Comparison of ENCODE assay signal across 28 mouse cellular contexts in genomic region chr11:21871728-21872127, GRCm38 (mm10).
"Had no signal": no experiment of that assay in that cellular context is flagged by ENCODE, and none has a peak within 500 bp of the region (broad histone marks: within the 10 kb centered on the region; RNA-seq: fewer than 3 reads in every experiment).

No protein-coding gene starts in this region.

- H3K27me3 ChIP-seq: limb, embryonic 12.5 days; limb, embryonic 13.5 days; limb, embryonic 15.5 days; liver, embryonic 12.5 days; liver, embryonic 13.5 days; liver, embryonic 15.5 days; lung, embryonic 15.5 days; megakaryocyte, embryonic 14.5 days; midbrain, embryonic 12.5 days; midbrain, embryonic 13.5 days; midbrain, embryonic 15.5 days; neural tube, embryonic 12.5 days had no signal

- H3K4me1 ChIP-seq: limb, embryonic 12.5 days; limb, embryonic 13.5 days; limb, embryonic 15.5 days; liver, embryonic 12.5 days; liver, embryonic 13.5 days; liver, embryonic 15.5 days; lung, embryonic 15.5 days; megakaryocyte, embryonic 14.5 days; midbrain, embryonic 12.5 days; midbrain, embryonic 13.5 days; midbrain, embryonic 15.5 days; neural tube, embryonic 12.5 days had no signal

- H3K9me3 ChIP-seq: limb, embryonic 10.5 days; limb, embryonic 12.5 days; limb, embryonic 13.5 days; limb, embryonic 15.5 days; liver, embryonic 12.5 days; liver, embryonic 13.5 days; liver, embryonic 15.5 days; lung, embryonic 15.5 days; midbrain, embryonic 10.5 days; midbrain, embryonic 12.5 days; midbrain, embryonic 15.5 days; neural tube, embryonic 12.5 days had no signal

- H3K9ac ChIP-seq: limb, embryonic 12.5 days; limb, embryonic 13.5 days; limb, embryonic 15.5 days; liver, embryonic 12.5 days; liver, embryonic 13.5 days; liver, embryonic 14.5 days; liver, embryonic 15.5 days; liver, postnatal 0 days; lung, embryonic 14.5 days; lung, embryonic 15.5 days; midbrain, embryonic 12.5 days; midbrain, embryonic 13.5 days; midbrain, embryonic 15.5 days; neural tube, embryonic 12.5 days had no signal

- DNase-seq: left cerebral cortex, postnatal 4 days; liver; liver, embryonic 13.5 days; liver, postnatal 0 days; lung, adult 18-20 months; lung, adult 2 months; lung, embryonic 14.5 days; lung, postnatal 10 days; lung, postnatal 14 days; lung, postnatal 36 days; lung, postnatal 4 days; midbrain, embryonic 14.5 days had no signal

- H3K4me3 ChIP-seq: limb, embryonic 10.5 days; limb, embryonic 12.5 days; limb, embryonic 13.5 days; limb, embryonic 15.5 days; liver, embryonic 12.5 days; liver, embryonic 13.5 days; liver, embryonic 15.5 days; lung, embryonic 15.5 days; megakaryocyte, embryonic 14.5 days; midbrain, embryonic 10.5 days; midbrain, embryonic 12.5 days; midbrain, embryonic 13.5 days; midbrain, embryonic 15.5 days; myocyte; neural tube, embryonic 12.5 days had no signal

- H3K27ac ChIP-seq: limb, embryonic 10.5 days; limb, embryonic 12.5 days; limb, embryonic 13.5 days; limb, embryonic 15.5 days; liver, embryonic 12.5 days; liver, embryonic 13.5 days; liver, embryonic 14.5 days; liver, embryonic 15.5 days; lung, embryonic 15.5 days; macrophage; midbrain, embryonic 10.5 days; midbrain, embryonic 12.5 days; midbrain, embryonic 13.5 days; midbrain, embryonic 15.5 days; neural tube, embryonic 12.5 days had no signal

- H3K36me3 ChIP-seq: limb, embryonic 10.5 days; limb, embryonic 12.5 days; limb, embryonic 13.5 days; limb, embryonic 15.5 days; liver, embryonic 12.5 days; liver, embryonic 13.5 days; liver, embryonic 15.5 days; lung, embryonic 15.5 days; midbrain, embryonic 10.5 days; midbrain, embryonic 12.5 days; midbrain, embryonic 13.5 days; midbrain, embryonic 15.5 days; neural tube, embryonic 12.5 days had no signal
